Mouse (Mus musculus) heart, embryonic 12.5 days (tissue): ENCODE measurements at regions not wholly inside any gene's neighbourhood (a gene's known extent, or its start where the extent isn't known, plus 50 kb on each side); places are given as distances from the start of the nearest gene placed in this dataset.

Experiments used
- ATAC-seq: fragments of 200-750 bp; cut with Nextera tagmentation; 2 replicates; pipeline ENCODE4 v1.8.0; 2017; ENCODE audit warnings: moderate TSS enrichment, moderate library complexity; ENCODE audit not compliant: insufficient number of reproducible peaks, low FRiP score
- H3K27ac ChIP-seq: fragments of 300-500 bp; sonication (generic); 2 replicates; pipeline ENCODE4 v1.5.1; 2016; ENCODE audit warnings: mild to moderate bottlenecking, moderate library complexity; ENCODE audit not compliant: poor library complexity, severe bottlenecking
- H3K27me3 ChIP-seq: fragments of 300-500 bp; sonication (generic); replicated peaks from 2 replicates; pipeline ENCODE4 v1.6.1; 2016; ENCODE audit warnings: mild to moderate bottlenecking, moderate library complexity
- H3K36me3 ChIP-seq: fragments of 300-500 bp; sonication (generic); 2 replicates; pipeline ENCODE4 v1.6.1; 2016; ENCODE audit warnings: mild to moderate bottlenecking, moderate library complexity
- H3K4me1 ChIP-seq: fragments of 300-500 bp; sonication (generic); replicated peaks from 2 replicates; pipeline ENCODE4 v1.6.1; 2016; ENCODE audit warnings: mild to moderate bottlenecking
- H3K4me2 ChIP-seq: fragments of 300-500 bp; sonication (generic); 2 replicates; pipeline ENCODE4 v1.6.1; 2016; ENCODE audit warnings: mild to moderate bottlenecking, moderate library complexity
- H3K4me3 ChIP-seq: fragments of 300-500 bp; sonication (generic); 2 replicates; pipeline ENCODE4 v1.5.1; 2016; ENCODE audit warnings: mild to moderate bottlenecking
- H3K9ac ChIP-seq: fragments of 300-500 bp; sonication (generic); 2 replicates; pipeline ENCODE4 v1.6.1; 2016; ENCODE audit warnings: mild to moderate bottlenecking, moderate library complexity
- H3K9me3 ChIP-seq: fragments of 300-500 bp; sonication (generic); replicated peaks from 2 replicates; pipeline ENCODE4 v1.6.1; 2016; ENCODE audit warnings: mild to moderate bottlenecking, moderate library complexity
- whole genome bisulfite sequencing: fragments of 180-500 bp; shearing (Covaris S2); methylation state at CpG from one replicate; pipeline ENCODE4 v1.1.7; 2016; 5-methylcytosine and 5-hydroxymethylcytosine counted together

DNA sequence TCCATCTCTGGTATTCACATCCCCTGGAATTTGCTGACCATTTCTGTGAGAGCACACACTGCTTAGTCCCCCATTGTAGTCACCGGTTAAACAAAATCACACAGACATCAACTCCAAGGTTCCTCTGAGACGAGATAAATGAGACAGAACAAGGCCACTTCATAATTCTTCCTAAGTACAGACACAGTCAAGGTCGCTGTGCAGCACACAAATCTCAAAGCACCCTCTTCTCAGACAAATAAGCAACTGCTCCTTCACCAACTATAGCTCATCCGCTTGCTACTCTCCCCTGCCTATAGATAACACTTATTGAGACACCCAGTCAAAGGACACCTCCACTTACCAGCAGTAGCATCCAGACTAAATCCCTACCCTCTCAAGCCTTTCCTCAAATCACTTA lies 304.3 kb upstream of the Pik3r1 start:
- no peak for ATAC-seq
- Histone ChIP-seq H3K9me3 (no peaks in the 10 kb centered on the region), H3K4me1 (no peaks in the 10 kb centered on the region), H3K4me2 (no peak overlapping the region), H3K27ac (no peak overlapping the region), H3K9ac (no peak overlapping the region), H3K36me3 (no peaks in the 10 kb centered on the region), H3K27me3 (no peaks in the 10 kb centered on the region), H3K4me3 (no peak overlapping the region)
- WGBS, result 66% methylated on average over 4 of the region's 4 CpGs

DNA sequence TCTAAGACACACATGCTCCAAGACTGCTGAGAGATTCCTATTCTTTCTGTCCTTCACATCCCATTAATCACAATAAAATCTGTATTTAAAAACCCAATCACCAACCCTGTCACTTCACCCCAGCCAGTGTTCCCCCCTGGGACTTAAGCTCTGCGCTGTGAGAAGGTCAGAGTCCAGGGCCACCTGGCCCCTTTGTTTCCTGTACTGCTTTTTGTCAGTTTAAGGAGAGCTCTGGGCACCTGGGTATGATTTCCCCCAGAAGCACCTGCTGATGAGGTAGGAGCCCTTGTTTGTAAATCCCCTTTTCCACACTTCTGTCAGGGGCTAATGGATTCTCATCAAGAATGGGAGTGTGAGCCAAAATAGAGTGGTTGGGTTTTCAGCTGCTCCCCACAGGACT lies 319.7 kb upstream of the Pik3r1 start:
- no peak overlapping the region for H3K27ac ChIP-seq
- H3K4me2 ChIP-seq, result no peak overlapping the region
- H3K9me3 ChIP-seq, result no peaks in the 10 kb centered on the region
- ATAC-seq, result no peak
- WGBS, result 68% methylated on average over 1 of the region's 1 CpGs
- no peak overlapping the region for H3K9ac ChIP-seq
- H3K4me1 ChIP-seq, result no peaks in the 10 kb centered on the region
- no peaks in the 10 kb centered on the region for H3K36me3 ChIP-seq
- no peak overlapping the region for H3K4me3 ChIP-seq
- H3K27me3 ChIP-seq, result no peaks in the 10 kb centered on the region

DNA sequence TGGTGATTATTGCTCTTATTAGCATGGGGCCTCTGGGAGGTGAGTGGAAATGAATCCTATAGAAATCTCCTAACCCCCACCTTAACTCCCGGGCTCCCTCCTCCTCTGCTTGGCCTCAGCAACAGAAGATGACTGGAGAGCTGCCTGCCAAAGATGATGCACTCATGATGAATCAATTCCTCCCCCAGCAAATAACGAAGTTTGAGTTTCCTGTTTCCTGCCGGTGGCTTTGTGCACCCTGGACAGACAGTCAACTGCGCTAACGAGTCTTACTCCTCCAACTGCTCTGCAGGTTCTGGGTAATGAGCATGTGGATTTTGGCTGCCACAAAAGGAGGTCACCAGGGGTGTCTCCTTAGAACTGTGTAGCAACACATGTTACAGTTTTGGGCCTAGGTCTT lies 321.5 kb upstream of the Pik3r1 start:
- Histone ChIP-seq H3K9me3 (no peaks in the 10 kb centered on the region), H3K4me3 (no peak overlapping the region)

DNA sequence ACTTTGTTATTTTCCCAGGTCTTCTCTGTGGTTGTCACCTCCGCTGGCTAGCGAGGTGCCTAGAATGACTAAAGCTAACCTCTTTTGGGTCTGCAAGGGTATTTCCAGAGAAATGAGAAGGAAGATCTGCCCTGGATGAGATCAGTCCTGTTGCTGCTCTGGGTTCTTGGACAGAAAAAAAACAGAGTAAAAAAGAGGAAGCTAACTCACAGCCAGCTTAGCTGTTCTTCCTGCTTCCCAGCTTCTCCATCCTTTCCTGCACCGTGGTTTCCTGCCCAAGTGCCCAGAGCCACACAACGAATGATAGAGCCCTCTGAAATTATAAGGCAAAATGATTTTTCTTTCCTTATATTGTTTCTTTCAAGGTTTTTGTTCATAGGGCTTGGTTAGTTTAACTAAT lies 326.2 kb upstream of the Pik3r1 start:
- WGBS, result 78% methylated on average over 4 of the region's 4 CpGs
- Histone ChIP-seq H3K9me3 (no peaks in the 10 kb centered on the region), H3K4me2 (no peak overlapping the region), H3K36me3 (no peaks in the 10 kb centered on the region), H3K4me1 (no peaks in the 10 kb centered on the region), H3K9ac (no peak overlapping the region), H3K27me3 (no peaks in the 10 kb centered on the region), H3K27ac (no peak overlapping the region), H3K4me3 (no peak overlapping the region)
- ATAC-seq, result no peak

More for the DNA sequence above, 321.5 kb upstream of the Pik3r1 start:
- WGBS, result 60% methylated on average over 5 of the region's 5 CpGs
- Histone ChIP-seq H3K27ac (no peak overlapping the region), H3K4me1 (no peaks in the 10 kb centered on the region), H3K9ac (no peak overlapping the region), H3K27me3 (no peaks in the 10 kb centered on the region), H3K4me2 (no peak overlapping the region), H3K36me3 (no peaks in the 10 kb centered on the region)
- ATAC-seq, result no peak

- H3K9me3 ChIP-seq, result no peaks in the 10 kb centered on the region
- no peaks in the 10 kb centered on the region for H3K4me1 ChIP-seq
- no peaks in the 10 kb centered on the region for H3K36me3 ChIP-seq
- H3K9ac ChIP-seq, result no peak overlapping the region
- ATAC-seq, result no peak
- WGBS, result 73% methylated on average over 1 of the region's 1 CpGs
- no peak overlapping the region for H3K27ac ChIP-seq
- H3K4me2 ChIP-seq, result no peak overlapping the region
- H3K27me3 ChIP-seq, result no peaks in the 10 kb centered on the region
- no peak overlapping the region for H3K4me3 ChIP-seq
Observed at GRCm38 (mm10) chr13:102103161-102103560, 335.1 kb upstream of the Pik3r1 start.

DNA sequence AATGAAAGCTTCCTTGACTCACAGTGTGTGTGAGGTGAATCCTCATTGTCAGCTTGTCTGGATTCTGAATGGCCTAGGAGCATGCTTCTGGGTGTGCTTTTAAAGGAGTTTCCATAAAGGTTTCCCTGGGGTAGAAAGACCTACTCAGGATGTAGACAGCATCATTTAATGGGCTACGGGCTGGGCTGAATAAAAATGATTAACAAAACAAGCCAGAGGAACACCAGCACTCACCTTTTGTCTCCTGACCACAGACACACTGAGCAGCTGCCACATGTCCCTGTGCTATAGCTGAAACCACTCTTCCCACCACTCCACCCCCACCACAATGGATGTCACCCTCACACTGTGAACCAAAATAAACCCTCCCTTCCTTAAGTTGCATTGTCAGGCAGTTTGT lies 338.2 kb upstream of the Pik3r1 start:
- no peaks in the 10 kb centered on the region for H3K27me3 ChIP-seq
- H3K27ac ChIP-seq, result no peak overlapping the region
- no peak for ATAC-seq
- H3K4me3 ChIP-seq, result no peak overlapping the region
- H3K4me1 ChIP-seq, result no peaks in the 10 kb centered on the region
- H3K4me2 ChIP-seq, result no peak overlapping the region
- H3K9me3 ChIP-seq, result no peaks in the 10 kb centered on the region
- 64% methylated on average over 1 of the region's 1 CpGs for WGBS
- H3K9ac ChIP-seq, result no peak overlapping the region
- no peaks in the 10 kb centered on the region for H3K36me3 ChIP-seq

GRCm38 (mm10) chr13:102108204-102108603 lies 340.2 kb upstream of the Pik3r1 start:
- H3K4me2 ChIP-seq, result no peak overlapping the region
- H3K27me3 ChIP-seq, result no peaks in the 10 kb centered on the region
- H3K4me3 ChIP-seq, result no peak overlapping the region
- no peaks in the 10 kb centered on the region for H3K9me3 ChIP-seq
- no peaks in the 10 kb centered on the region for H3K4me1 ChIP-seq
- WGBS, result 65% methylated on average over 1 of the region's 1 CpGs
- no peak overlapping the region for H3K27ac ChIP-seq
- H3K36me3 ChIP-seq, result no peaks in the 10 kb centered on the region
- ATAC-seq, result no peak
- H3K9ac ChIP-seq, result no peak overlapping the region

DNA sequence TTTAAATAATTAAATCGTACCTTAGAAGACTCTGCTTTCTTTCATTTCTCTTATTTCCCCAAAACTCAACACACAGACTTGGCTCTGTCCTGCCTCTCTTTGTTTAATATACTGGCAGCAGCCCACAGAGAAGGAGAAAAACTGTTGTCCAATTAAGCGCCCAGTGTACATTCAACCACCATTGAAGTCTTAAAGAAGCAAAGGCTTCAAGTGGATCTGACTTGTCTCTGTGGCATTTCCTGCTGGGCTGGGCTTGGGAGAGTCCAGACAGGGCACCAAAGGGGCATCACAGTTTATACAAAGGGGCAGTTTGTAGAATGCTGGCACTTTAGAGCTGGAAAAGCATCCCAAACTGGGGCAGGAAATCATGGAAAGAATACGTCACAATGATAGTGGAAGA lies 340.9 kb upstream of the Pik3r1 start:
- no peak overlapping the region for H3K27ac ChIP-seq
- no peaks in the 10 kb centered on the region for H3K9me3 ChIP-seq
- H3K4me1 ChIP-seq, result no peaks in the 10 kb centered on the region
- H3K27me3 ChIP-seq, result no peaks in the 10 kb centered on the region
- H3K4me2 ChIP-seq, result no peak overlapping the region
- H3K4me3 ChIP-seq, result no peak overlapping the region
- WGBS, result 83% methylated on average over 3 of the region's 3 CpGs
- H3K9ac ChIP-seq, result no peak overlapping the region
- ATAC-seq, result no peak
- no peaks in the 10 kb centered on the region for H3K36me3 ChIP-seq

DNA sequence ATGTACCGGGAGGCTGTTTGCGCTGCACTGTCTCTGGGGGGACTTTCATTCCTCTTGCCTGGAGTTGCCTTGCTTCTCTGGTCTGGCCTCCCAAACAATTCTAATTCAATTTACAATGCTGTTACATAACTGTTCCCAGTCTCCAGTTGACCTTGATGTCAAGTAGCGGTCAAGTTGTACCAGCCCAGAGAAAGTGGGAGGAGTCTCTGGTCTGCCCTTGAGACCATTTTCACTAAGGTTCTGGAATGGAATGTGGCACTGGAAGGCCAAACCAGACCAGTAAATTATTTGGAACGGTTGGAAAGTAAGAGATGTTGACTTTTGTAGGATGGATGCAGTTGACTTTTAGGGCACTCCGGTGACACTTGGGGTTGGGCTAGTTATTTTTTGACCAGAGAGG lies 345.9 kb upstream of the Pik3r1 start:
- Histone ChIP-seq H3K4me2 (no peak overlapping the region), H3K27ac (no peak overlapping the region), H3K9ac (no peak overlapping the region), H3K4me1 (no peaks in the 10 kb centered on the region), H3K4me3 (no peak overlapping the region), H3K36me3 (no peaks in the 10 kb centered on the region), H3K9me3 (no peaks in the 10 kb centered on the region), H3K27me3 (no peaks in the 10 kb centered on the region)
- no peak for ATAC-seq
- WGBS, result 88% methylated on average over 5 of the region's 5 CpGs

DNA sequence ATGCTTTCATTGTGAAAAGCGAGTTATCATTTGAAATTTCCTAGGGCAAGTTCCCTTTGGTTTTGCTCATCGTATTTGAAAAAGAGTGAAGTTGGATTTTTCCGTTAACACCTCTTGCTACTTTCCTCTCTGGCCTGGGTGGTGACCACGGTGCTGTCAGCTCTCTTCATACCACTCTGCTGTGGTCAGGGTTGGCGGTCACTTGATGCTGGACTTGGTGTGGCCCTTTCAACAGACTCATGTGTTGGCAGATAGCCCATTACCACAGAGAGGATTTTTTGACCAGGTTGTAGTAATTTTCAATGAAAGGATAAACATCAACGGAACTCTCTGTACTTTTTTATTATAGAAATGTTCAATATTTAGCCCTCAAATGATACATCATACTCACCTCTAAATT lies 354.3 kb upstream of the Pik3r1 start:
- Histone ChIP-seq H3K4me3 (no peak overlapping the region), H3K27ac (no peak overlapping the region), H3K9me3 (no peaks in the 10 kb centered on the region), H3K9ac (no peak overlapping the region), H3K4me2 (no peak overlapping the region), H3K4me1 (no peaks in the 10 kb centered on the region), H3K27me3 (no peaks in the 10 kb centered on the region), H3K36me3 (no peaks in the 10 kb centered on the region)
- WGBS, result 77% methylated on average over 6 of the region's 6 CpGs
- no peak for ATAC-seq

- WGBS, result 62% methylated on average over 4 of the region's 4 CpGs
- no peaks in the 10 kb centered on the region for H3K36me3 ChIP-seq
- H3K9ac ChIP-seq, result no peak overlapping the region
- H3K4me3 ChIP-seq, result no peak overlapping the region
- no peaks in the 10 kb centered on the region for H3K4me1 ChIP-seq
- H3K27ac ChIP-seq, result no peak overlapping the region
- no peak overlapping the region for H3K4me2 ChIP-seq
- H3K9me3 ChIP-seq, result no peaks in the 10 kb centered on the region
- no peak for ATAC-seq
- H3K27me3 ChIP-seq, result no peaks in the 10 kb centered on the region
Observed at GRCm38 (mm10) chr13:102127933-102128430, 360.0 kb upstream of the Pik3r1 start.

- Histone ChIP-seq H3K4me3 (no peak overlapping the region), H3K4me2 (no peak overlapping the region), H3K36me3 (no peaks in the 10 kb centered on the region), H3K27me3 (no peaks in the 10 kb centered on the region), H3K27ac (no peak overlapping the region), H3K9me3 (no peaks in the 10 kb centered on the region), H3K4me1 (no peaks in the 10 kb centered on the region), H3K9ac (no peak overlapping the region)
- WGBS, result 83% methylated on average over 2 of the region's 2 CpGs
- no peak for ATAC-seq
Observed at GRCm38 (mm10) chr13:102131459-102131858, 363.4 kb upstream of the Pik3r1 start.
